Mouse (Mus musculus) heart, adult 2 months (tissue): ENCODE data around the gene Cyp4f18. TPM values are rescaled to one million over a fixed set of nuclear protein-coding genes. Genes with fewer than 3 reads are reported as not detected.

Experiments
- DNase-seq, 2 experiments: peaks; one replicate each; pipeline ENCODE4 v3.0.0; 2021
- H3K27ac ChIP-seq: fragments of 200-600 bp; 2 replicates; pipeline ENCODE4 v1.8.1; 2022
- H3K27me3 ChIP-seq: fragments of 200-500 bp; 2 replicates; pipeline ENCODE4 v1.6.1; 2012; ENCODE audit warnings: mild to moderate bottlenecking, low read length, inconsistent platforms, mixed read lengths; ENCODE audit not compliant: control insufficient read depth, insufficient read depth
- H3K36me3 ChIP-seq: fragments of 200-500 bp; 2 replicates; pipeline ENCODE4 v1.6.1; 2012; ENCODE audit warnings: low read length, inconsistent platforms; ENCODE audit not compliant: control insufficient read depth, insufficient read depth
- H3K4me1 ChIP-seq: fragments of 200-500 bp; 2 replicates; pipeline ENCODE4 v1.6.1; 2011; ENCODE audit warnings: low read length; ENCODE audit not compliant: control insufficient read depth, insufficient read depth
- H3K4me3 ChIP-seq: fragments of 200-600 bp; 2 replicates; pipeline ENCODE4 v1.8.1; 2022
- H3K79me2 ChIP-seq: fragments of 200-500 bp; replicated peaks from 2 replicates; pipeline ENCODE4 v1.6.1; 2012; ENCODE audit warnings: mild to moderate bottlenecking, inconsistent platforms, low read length, moderate library complexity, mixed read lengths; ENCODE audit not compliant: control insufficient read depth, insufficient read depth
- H3K9ac ChIP-seq: fragments of 200-500 bp; 2 replicates; pipeline ENCODE4 v1.6.1; 2012; ENCODE audit warnings: low read depth, mild to moderate bottlenecking, control low read depth, inconsistent platforms, low read length, mixed read lengths
- CTCF ChIP-seq: fragments of 200-600 bp; IDR thresholded peaks from 2 replicates; pipeline ENCODE4 v1.8.1; 2022; ENCODE audit warnings: antibody characterized with exemption, mild to moderate bottlenecking, moderate library complexity
- EP300 ChIP-seq: fragments of 200-500 bp; IDR thresholded peaks from 2 replicates; pipeline ENCODE4 v1.6.1; 2011; ENCODE audit warnings: low read depth, low read length, control low read depth; ENCODE audit not compliant: insufficient read depth
- POLR2A ChIP-seq: fragments of 200-500 bp; IDR thresholded peaks from 2 replicates; pipeline ENCODE4 v1.6.1; 2011; ENCODE audit warnings: mild to moderate bottlenecking, low read depth, low read length, control low read depth; ENCODE audit not compliant: insufficient read depth
- WGBS: fragments of 180-500 bp; shearing (Covaris S2); methylation state at CpG from one replicate; pipeline ENCODE4 v1.1.7; 2018; 5-methylcytosine and 5-hydroxymethylcytosine counted together
- intact Hi-C: fragments of 180-260 bp; cut with DNase I; formaldehyde crosslinking; loops from one replicate; pipeline ENCODE4 v1.15.1; 2025
- polyA plus RNA-seq: library from polyadenylated mRNA; depleted of rRNA; stranded (reverse); fragments of >200 nt; gene quantifications from 2 replicates; pipeline ENCODE4 v1.2.3, GENCODE M21; 2012
- total RNA-seq, 2 experiments: library from RNA; stranded (reverse); gene quantifications; 2 replicates each; pipeline ENCODE4 v1.2.3; 2021

The Cyp4f18 gene
- total and polyA plus RNA-seq, 3 experiments: 1.2 to 5.2 (median 1.4) TPM

GRCm38 (mm10) chr8:72006763-72007162 is 2.7 kb downstream of the Cyp4f18 start:
- Histone ChIP-seq H3K27me3 (no peaks in the 10 kb centered on the region), H3K4me1 (no peaks in the 10 kb centered on the region; the same call in 1 of the 2 replicates), H3K9ac (no peak overlapping the region), H3K79me2 (no peaks in the 10 kb centered on the region), H3K36me3 (no peaks in the 10 kb centered on the region), H3K27ac (no peak overlapping the region), H3K4me3 (no peak overlapping the region)
- TF ChIP-seq POLR2A: no peak
- no peak for TF ChIP-seq EP300
- no peak for TF ChIP-seq CTCF
- WGBS: 90% methylated on average over 1 of the region's 1 CpGs
- no peak for DNase-seq
- intact Hi-C loops: no loop called here

- Histone ChIP-seq H3K79me2 (no peaks in the 10 kb centered on the region), H3K4me3 (no peak overlapping the region), H3K27me3 (no peaks in the 10 kb centered on the region), H3K36me3 (no peaks in the 10 kb centered on the region), H3K27ac (no peak overlapping the region), H3K9ac (no peak overlapping the region), H3K4me1 (no peaks in the 10 kb centered on the region; the same call in 1 of the 2 replicates)
- intact Hi-C loops: no loop called here
- no peak for DNase-seq
- no peak for TF ChIP-seq EP300
- no peak for TF ChIP-seq POLR2A
- no peak for TF ChIP-seq CTCF
- WGBS: 67% methylated on average over 3 of the region's 3 CpGs
These were observed 3.5 kb downstream of the Cyp4f18 start for GRCm38 (mm10) chr8:72005912-72006311.

- intact Hi-C loops: no loop called here
- Histone ChIP-seq H3K36me3 (no peaks in the 10 kb centered on the region), H3K79me2 (no peaks in the 10 kb centered on the region), H3K27ac (no peak overlapping the region), H3K4me1 (no peaks in the 10 kb centered on the region), H3K9ac (no peak overlapping the region), H3K27me3 (no peaks in the 10 kb centered on the region), H3K4me3 (no peak overlapping the region)
- no peak for DNase-seq
- no peak for TF ChIP-seq CTCF
These were observed 6.5 kb downstream of the Cyp4f18 start for GRCm38 (mm10) chr8:72002942-72003341.

- DNase-seq: no peak
- intact Hi-C loops: no loop called here
- no peaks in the 10 kb centered on the region for H3K79me2 ChIP-seq
- WGBS: 42% methylated on average over 3 of the region's 3 CpGs
- H3K4me3 ChIP-seq: no peak overlapping the region
- no peaks in the 10 kb centered on the region for H3K36me3 ChIP-seq
- TF ChIP-seq POLR2A (no peak), EP300 (no peak)
- H3K9ac ChIP-seq: no peak overlapping the region
- no peak overlapping the region for H3K27ac ChIP-seq
- no peaks in the 10 kb centered on the region for H3K27me3 ChIP-seq
- H3K4me1 ChIP-seq: no peaks in the 10 kb centered on the region
These were observed 9.2 kb downstream of the Cyp4f18 start for GRCm38 (mm10) chr8:72000223-72000622.

GRCm38 (mm10) chr8:71999434-71999833 is 10.0 kb downstream of the Cyp4f18 start:
- no peak for DNase-seq
- Histone ChIP-seq H3K4me1 (no peaks in the 10 kb centered on the region), H3K27me3 (no peaks in the 10 kb centered on the region), H3K27ac (no peak overlapping the region), H3K79me2 (no peaks in the 10 kb centered on the region), H3K9ac (no peak overlapping the region), H3K4me3 (no peak overlapping the region), H3K36me3 (no peaks in the 10 kb centered on the region)
- intact Hi-C loops: no loop called here
- 41% methylated on average over 1 of the region's 1 CpGs for WGBS
- TF ChIP-seq EP300 (no peak), CTCF (no peak), POLR2A (no peak)

- H3K9ac ChIP-seq: no peak overlapping the region; the same call in 1 of the 2 replicates
- H3K4me1 ChIP-seq: no peaks in the 10 kb centered on the region; the same call in 1 of the 2 replicates
- no peak for DNase-seq
- peak overlapping the region; percentile 51 for H3K4me3 ChIP-seq
- no peaks in the 10 kb centered on the region for H3K36me3 ChIP-seq
- H3K27me3 ChIP-seq: no peaks in the 10 kb centered on the region
- no peak for TF ChIP-seq CTCF
- no peak for TF ChIP-seq EP300
- TF ChIP-seq POLR2A: no peak
- WGBS: 61% methylated on average over 13 of the region's 13 CpGs
- H3K79me2 ChIP-seq: no peaks in the 10 kb centered on the region
- H3K27ac ChIP-seq: no peak overlapping the region
- intact Hi-C loops: no loop called here
These were observed 20.4 kb downstream of the Cyp4f18 start for GRCm38 (mm10) chr8:71988867-71989599.
